33 mouse cellular contexts compared by ENCODE assay signal in the genomic region with DNA sequence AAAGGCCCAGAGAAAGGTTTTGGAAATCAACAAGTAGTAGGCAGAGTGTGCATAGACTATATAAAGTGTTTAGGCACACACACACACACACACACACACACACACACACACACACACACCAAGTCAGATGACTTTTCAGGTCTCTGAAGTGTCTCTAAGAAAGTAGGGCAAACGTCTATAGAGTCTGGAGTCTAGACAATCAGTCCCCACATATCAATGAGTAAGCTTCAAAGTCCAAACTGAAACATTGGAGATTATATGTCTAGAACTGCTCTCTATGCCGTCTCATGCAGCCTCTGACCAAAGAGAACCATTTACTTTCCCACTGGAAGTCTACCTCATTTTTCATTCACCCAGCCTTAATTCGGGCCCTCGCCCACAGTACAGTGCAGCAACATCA. TPM values are rescaled to one million over a fixed set of nuclear protein-coding genes. Genes with fewer than 3 reads are reported as not detected.
"Had no signal": no experiment of that assay in that cellular context is flagged by ENCODE, and none has a peak within 500 bp of the region (broad histone marks: within the 10 kb centered on the region; RNA-seq: fewer than 3 reads in every experiment).

No protein-coding gene starts in this region.

- ATAC-seq: hindbrain, embryonic 16.5 days; inflammation-experienced regulatory T-cells, adult 6 months; liver, embryonic 12.5 days had no signal

- DNase-seq: gastrocnemius, adult 2 months; gastrocnemius, postnatal 10 days; gastrocnemius, postnatal 25 days; heart, adult 2 months; heart, postnatal 14 days; heart, postnatal 4 days; kidney, adult 11 months; kidney, adult 2 months; kidney, adult 9 months; kidney, postnatal 14 days; kidney, postnatal 36 days; layer of hippocampus, adult 9-11 months; layer of hippocampus, postnatal 36 days; left cerebral cortex, postnatal 4 days had no signal

- H3K9me3 ChIP-seq: heart, embryonic 13.5 days; heart, embryonic 15.5 days; hindbrain, embryonic 10.5 days; hindbrain, embryonic 12.5 days; kidney, embryonic 15.5 days; limb, embryonic 13.5 days; limb, embryonic 15.5 days; liver, embryonic 12.5 days had no signal

- H3K27me3 ChIP-seq: heart, embryonic 15.5 days; hindbrain, embryonic 12.5 days; limb, embryonic 13.5 days; limb, embryonic 15.5 days had no signal

- H3K9ac ChIP-seq: heart, embryonic 13.5 days; heart, embryonic 15.5 days; hindbrain, embryonic 12.5 days; hindbrain, embryonic 14.5 days; kidney, embryonic 15.5 days; limb, embryonic 13.5 days; limb, embryonic 15.5 days; liver, embryonic 12.5 days; liver, embryonic 14.5 days had no signal

- H3K36me3 ChIP-seq: heart, embryonic 13.5 days; heart, embryonic 15.5 days; hindbrain, embryonic 10.5 days; hindbrain, embryonic 12.5 days; kidney, embryonic 15.5 days; limb, embryonic 13.5 days; limb, embryonic 15.5 days; liver, embryonic 12.5 days had no signal

- H3K4me2 ChIP-seq: heart, embryonic 11.5 days; heart, embryonic 13.5 days; heart, embryonic 15.5 days; hindbrain, embryonic 12.5 days; hindbrain, embryonic 14.5 days; kidney, embryonic 15.5 days; limb, embryonic 13.5 days; limb, embryonic 15.5 days; liver, embryonic 12.5 days had no signal

- H3K27ac ChIP-seq: gastrocnemius, adult 2 months; heart, adult 2 months; heart, embryonic 13.5 days; heart, embryonic 15.5 days; hindbrain, embryonic 10.5 days; hindbrain, embryonic 12.5 days; hindbrain, embryonic 14.5 days; kidney, embryonic 15.5 days; kidney, postnatal 0 days; limb, embryonic 13.5 days; limb, embryonic 15.5 days; liver, embryonic 12.5 days; liver, embryonic 14.5 days had no signal

- H3K4me1 ChIP-seq: heart, embryonic 13.5 days; heart, embryonic 15.5 days; hindbrain, embryonic 10.5 days; hindbrain, embryonic 12.5 days; kidney, embryonic 15.5 days; limb, embryonic 13.5 days; limb, embryonic 15.5 days; liver, embryonic 12.5 days had no signal

- H3K4me3 ChIP-seq: gastrocnemius, adult 2 months; heart, adult 2 months; heart, embryonic 13.5 days; heart, embryonic 15.5 days; hindbrain, embryonic 10.5 days; hindbrain, embryonic 12.5 days; kidney, embryonic 15.5 days; limb, embryonic 13.5 days; limb, embryonic 15.5 days; liver, embryonic 12.5 days had no signal

RNA-seq across cellular contexts. Expression of gene Tas2r144, which starts 9.9 kb away (rescaled TPM):
- polyA plus RNA-seq: frontal cortex, adult 2 months; heart, adult 2 months; heart, embryonic 11.5 days; heart, embryonic 13.5 days; heart, embryonic 15.5 days; heart, postnatal 0 days; hindbrain, embryonic 10.5 days; hindbrain, embryonic 12.5 days; hindbrain, embryonic 14.5 days; hindbrain, embryonic 16.5 days; inflammation-experienced regulatory T-cells, adult 6 months; kidney, adult 2 months; kidney, embryonic 15.5 days; kidney, postnatal 0 days; large intestine, adult 2 months; limb, embryonic 11.5 days; limb, embryonic 13.5 days; limb, embryonic 15.5 days; liver, adult 2 months; liver, embryonic 12.5 days; liver, embryonic 14.5 days had no signal

RNA-seq across cellular contexts. Expression of gene Tmem139, which starts 36.7 kb away (rescaled TPM):
- polyA plus RNA-seq: frontal cortex, adult 2 months; heart, embryonic 11.5 days; hindbrain, embryonic 14.5 days; inflammation-experienced regulatory T-cells, adult 6 months; liver, embryonic 12.5 days had no signal
